Mouse (Mus musculus) cerebellum, postnatal 14 days (tissue): ENCODE results near the gene 1700037C18Rik.

Experiments
- DNase-seq, 2 experiments: peaks; one replicate each; pipeline ENCODE4 v3.0.0; 2021; ENCODE audit warnings: mixed read lengths in 2 of 2

Gene 1700037C18Rik

GRCm38 (mm10) chr16:3908537-3909111, at the start of gene 1700037C18Rik, which contains the start of gene Cluap1:
TSS of gene 1700037C18Rik (minus strand) at chr16:3908689.
TSS of gene Cluap1 (plus strand) at chr16:3908801.
- peak; percentile 95 for DNase-seq

- DNase-seq: peak; percentile 32 to 36
Observed at GRCm38 (mm10) chr16:3956369-3956768, 47.9 kb upstream of the 1700037C18Rik start.

GRCm38 (mm10) chr16:3951141-3951540, 42.7 kb upstream of the 1700037C18Rik start:
- DNase-seq: no peak

GRCm38 (mm10) chr16:3934701-3935100, 26.2 kb upstream of the 1700037C18Rik start:
- DNase-seq: no peak

GRCm38 (mm10) chr16:3934091-3934490, 25.6 kb upstream of the 1700037C18Rik start:
- DNase-seq: no peak

- no peak for DNase-seq
Observed at GRCm38 (mm10) chr16:3933536-3933935, 25.0 kb upstream of the 1700037C18Rik start.

GRCm38 (mm10) chr16:3929151-3929550, 20.7 kb upstream of the 1700037C18Rik start:
- DNase-seq: no peak

GRCm38 (mm10) chr16:3928582-3928981, 20.1 kb upstream of the 1700037C18Rik start:
- DNase-seq: no peak

- no peak for DNase-seq
Observed at GRCm38 (mm10) chr16:3923966-3924365, 15.5 kb upstream of the 1700037C18Rik start.

- no peak for DNase-seq
Observed at GRCm38 (mm10) chr16:3923515-3923914, 15.0 kb upstream of the 1700037C18Rik start.

- no peak for DNase-seq
Observed at GRCm38 (mm10) chr16:3920756-3921155, 12.3 kb upstream of the 1700037C18Rik start.

GRCm38 (mm10) chr16:3909118-3909517, 629 bp upstream of the 1700037C18Rik start:
- DNase-seq: no peak

- DNase-seq: no peak
Observed at GRCm38 (mm10) chr16:3907471-3907870, 1.0 kb downstream of the 1700037C18Rik start.

- no peak for DNase-seq
Observed at GRCm38 (mm10) chr16:3896553-3896952, 11.9 kb downstream of the 1700037C18Rik start.

- no peak for DNase-seq
Observed at GRCm38 (mm10) chr16:3896046-3896445, 12.4 kb downstream of the 1700037C18Rik start.

GRCm38 (mm10) chr16:3895173-3895792, 13.2 kb downstream of the 1700037C18Rik start:
- DNase-seq: no peak

GRCm38 (mm10) chr16:3893739-3894138, 14.8 kb downstream of the 1700037C18Rik start:
- DNase-seq: no peak

- DNase-seq: no peak
Observed at GRCm38 (mm10) chr16:3891621-3892295, 16.7 kb downstream of the 1700037C18Rik start.

GRCm38 (mm10) chr16:3885065-3885670, 23.3 kb downstream of the 1700037C18Rik start:
- no peak for DNase-seq

GRCm38 (mm10) chr16:3884201-3885064, 24.1 kb downstream of the 1700037C18Rik start, which contains the start of the genes Zfp597 and Gm20695:
TSS of gene Zfp597 (minus strand) at chr16:3884561.
TSS of gene Gm20695 (plus strand) at chr16:3884648.
- DNase-seq: peak; percentile 96 to 97

GRCm38 (mm10) chr16:3876346-3876745, 32.1 kb downstream of the 1700037C18Rik start:
- DNase-seq: no peak
